Mouse (Mus musculus) olfactory bulb, adult 2 months (tissue): ENCODE measurements around the gene Cit.

ENCODE experiments used
- CTCF ChIP-seq: fragments of 200-500 bp; IDR thresholded peaks from 2 replicates; pipeline ENCODE4 v1.5.1; 2012; ENCODE audit warnings: low read depth, mild to moderate bottlenecking, low read length, moderate library complexity; ENCODE audit not compliant: insufficient read depth
- POLR2A ChIP-seq: fragments of 200-500 bp; IDR thresholded peaks from 2 replicates; pipeline ENCODE4 v1.6.1; 2012; ENCODE audit warnings: mild to moderate bottlenecking, low read depth, low read length, moderate library complexity; ENCODE audit not compliant: insufficient read depth

DNA sequence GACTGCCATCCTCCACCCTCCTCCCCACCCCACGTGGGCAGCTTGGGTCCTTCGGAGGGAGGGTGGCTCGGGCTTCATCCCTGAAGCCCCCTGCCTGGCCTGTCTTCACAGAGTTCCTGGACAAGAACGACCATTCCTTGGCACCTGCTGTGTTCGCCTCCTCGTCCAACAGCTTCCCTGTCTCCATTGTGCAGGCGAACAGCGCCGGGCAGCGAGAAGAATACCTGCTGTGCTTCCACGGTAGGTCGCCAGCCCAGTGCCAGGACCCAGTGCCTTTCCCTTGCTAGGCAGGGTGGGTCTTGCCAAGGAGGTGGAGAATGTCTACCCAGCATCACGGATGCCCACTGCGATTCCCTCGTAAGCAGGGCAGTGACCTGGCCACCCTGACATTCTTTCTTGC lies 149.0 kb downstream of the Cit start:
- TF ChIP-seq POLR2A: no peak
- TF ChIP-seq CTCF: no peak
